Mouse (Mus musculus) C2C12 (cell line): ENCODE data around the gene Rint1.
A peak's percentile ranks its signal among the peaks of the same experiment; 100 is the strongest.

Experiments
- CTCF ChIP-seq: IDR thresholded peaks from one replicate; pipeline ENCODE4 v1.5.1; 2011; ENCODE audit not compliant: control insufficient read depth, insufficient read depth, insufficient read length
- MAX ChIP-seq: IDR thresholded peaks from one replicate; pipeline ENCODE4 v1.6.1; 2011; ENCODE audit warnings: mild to moderate bottlenecking, control low read depth
- MYOD1 ChIP-seq: IDR thresholded peaks from one replicate; pipeline ENCODE4 v1.6.1; 2011; ENCODE audit warnings: low read depth; ENCODE audit not compliant: control insufficient read depth, insufficient read length
- MYOG ChIP-seq: IDR thresholded peaks from one replicate; pipeline ENCODE4 v1.6.1; 2011; ENCODE audit not compliant: control insufficient read depth, insufficient read length; ENCODE audit errors: extremely low read depth
- USF1 ChIP-seq: IDR thresholded peaks from one replicate; pipeline ENCODE4 v1.6.1; 2011; ENCODE audit warnings: low read depth, mild to moderate bottlenecking, control low read depth, moderate library complexity

- TF ChIP-seq CTCF = peak; percentile 29
- TF ChIP-seq USF1 = no peak
- no peak for TF ChIP-seq MAX
- TF ChIP-seq MYOG = no peak
- TF ChIP-seq MYOD1 = no peak
Observed at GRCm38 (mm10) chr5:23758633-23759032, 28.9 kb upstream of the Rint1 start.
